Comparison of ENCODE assay signal across 19 mouse cellular contexts in genomic region chr17:29895566-29895965, GRCm38 (mm10).
DNase-seq lines count a peak whose midpoint lies in the region; ATAC-seq and TF ChIP-seq lines count a peak whose summit lies in the region.
"Had no signal": no experiment of that assay in that cellular context is flagged by ENCODE, and none has a peak within 500 bp of the region (broad histone marks: within the 10 kb centered on the region; RNA-seq: fewer than 3 reads in every experiment).

No protein-coding gene starts in this region.

- no peaks in the 10 kb centered on the region for H3K9me3 ChIP-seq in forebrain, embryonic 12.5 days
- no peaks in the 10 kb centered on the region for H3K9me3 ChIP-seq in forebrain, embryonic 16.5 days (ENCODE audit: control insufficient read depth, low read length)
- no peaks in the 10 kb centered on the region for H3K9me3 ChIP-seq in hindbrain, embryonic 12.5 days (replicated peaks)
- H3K9me3 ChIP-seq in hindbrain, embryonic 16.5 days (ENCODE audit: control insufficient read depth, low read length): no peaks in the 10 kb centered on the region
- no peaks in the 10 kb centered on the region for H3K9me3 ChIP-seq in midbrain, embryonic 14.5 days (ENCODE audit: control insufficient read depth, low read length)
- H3K9me3 ChIP-seq in midbrain, postnatal 0 days (ENCODE audit: low read length): no peaks in the 10 kb centered on the region
- H3K9me3 ChIP-seq: embryonic facial prominence, embryonic 15.5 days; heart, embryonic 13.5 days had no signal

- no peaks in the 10 kb centered on the region for H3K36me3 ChIP-seq in forebrain, embryonic 12.5 days (replicated peaks)
- H3K36me3 ChIP-seq in forebrain, embryonic 16.5 days (ENCODE audit: control insufficient read depth, insufficient read depth): no peaks in the 10 kb centered on the region
- no peaks in the 10 kb centered on the region for H3K36me3 ChIP-seq in hindbrain, embryonic 12.5 days
- H3K36me3 ChIP-seq in hindbrain, embryonic 16.5 days (ENCODE audit: control insufficient read depth, insufficient read depth, low read length): no peaks in the 10 kb centered on the region
- H3K36me3 ChIP-seq in midbrain, embryonic 14.5 days (ENCODE audit: control insufficient read depth, insufficient read depth, low read length): no peaks in the 10 kb centered on the region
- no peaks in the 10 kb centered on the region for H3K36me3 ChIP-seq in midbrain, postnatal 0 days (ENCODE audit: insufficient read depth, low read length)
- H3K36me3 ChIP-seq: embryonic facial prominence, embryonic 15.5 days; heart, embryonic 13.5 days had no signal

- ATAC-seq in forebrain, embryonic 12.5 days (ENCODE audit: low FRiP score): no peak
- ATAC-seq in forebrain, embryonic 16.5 days: no peak
- no peak for ATAC-seq in hindbrain, embryonic 12.5 days (ENCODE audit: low FRiP score)
- no peak for ATAC-seq in hindbrain, embryonic 16.5 days
- ATAC-seq in midbrain, embryonic 14.5 days (ENCODE audit: low FRiP score, low TSS enrichment): no peak
- ATAC-seq in midbrain, postnatal 0 days (ENCODE audit: low FRiP score): no peak
- ATAC-seq: activated CD4-positive, CD25-positive, alpha-beta regulatory T cell, adult 4 months; intestine, embryonic 16.5 days had no signal

- whole genome bisulfite sequencing in forebrain, embryonic 12.5 days: 70% methylated on average over 5 of the region's 5 CpGs
- 84% methylated on average over 5 of the region's 5 CpGs for WGBS in forebrain, embryonic 16.5 days
- 54% methylated on average over 5 of the region's 5 CpGs for WGBS in hindbrain, embryonic 12.5 days
- WGBS in hindbrain, embryonic 16.5 days: 85% methylated on average over 5 of the region's 5 CpGs
- WGBS in midbrain, embryonic 14.5 days: 72% methylated on average over 5 of the region's 5 CpGs
- 72% methylated on average over 5 of the region's 5 CpGs for WGBS in midbrain, postnatal 0 days

- no peak for DNase-seq in midbrain, embryonic 14.5 days
- no peak for DNase-seq in midbrain, postnatal 0 days (ENCODE audit: low spot score)
- DNase-seq in skeletal muscle tissue, adult 2 months (ENCODE audit: low read depth, low spot score): peak; percentile 82
- no peak for DNase-seq in frontal cortex, adult 2 months (ENCODE audit: extremely low spot score in 1 of 2, low spot score in 1 of 2)
- DNase-seq: cerebellum, adult 11-12 months; heart, adult 11 months; heart, postnatal 36 days; kidney, adult 9 months had no signal

- no peak overlapping the region for H3K4me3 ChIP-seq in forebrain, embryonic 12.5 days (replicated peaks)
- no peak overlapping the region for H3K4me3 ChIP-seq in forebrain, embryonic 16.5 days (replicated peaks; ENCODE audit: low read length)
- no peak overlapping the region for H3K4me3 ChIP-seq in hindbrain, embryonic 12.5 days
- no peak overlapping the region for H3K4me3 ChIP-seq in hindbrain, embryonic 16.5 days (ENCODE audit: low read length)
- no peak overlapping the region for H3K4me3 ChIP-seq in midbrain, embryonic 14.5 days (replicated peaks; ENCODE audit: low read depth, low read length)
- H3K4me3 ChIP-seq in midbrain, postnatal 0 days (ENCODE audit: low read depth, low read length): no peak overlapping the region
- H3K4me3 ChIP-seq: embryonic facial prominence, embryonic 15.5 days; erythroblast, embryonic 14.5 days; heart, embryonic 13.5 days had no signal

- no peak overlapping the region for H3K4me2 ChIP-seq in forebrain, embryonic 12.5 days
- no peak overlapping the region for H3K4me2 ChIP-seq in forebrain, embryonic 16.5 days (ENCODE audit: low read length)
- H3K4me2 ChIP-seq in hindbrain, embryonic 12.5 days (replicated peaks): no peak overlapping the region
- no peak overlapping the region for H3K4me2 ChIP-seq in hindbrain, embryonic 16.5 days (ENCODE audit: low read length)
- no peak overlapping the region for H3K4me2 ChIP-seq in midbrain, embryonic 14.5 days (ENCODE audit: low read length)
- no peak overlapping the region for H3K4me2 ChIP-seq in midbrain, postnatal 0 days (ENCODE audit: low read depth, low read length, poor library complexity, severe bottlenecking)
- H3K4me2 ChIP-seq: embryonic facial prominence, embryonic 15.5 days; heart, embryonic 13.5 days; hindbrain, embryonic 14.5 days had no signal

- no peak overlapping the region for H3K9ac ChIP-seq in forebrain, embryonic 12.5 days
- H3K9ac ChIP-seq in forebrain, embryonic 16.5 days (replicated peaks; ENCODE audit: low read depth, low read length): no peak overlapping the region
- H3K9ac ChIP-seq in hindbrain, embryonic 12.5 days: no peak overlapping the region
- H3K9ac ChIP-seq in hindbrain, embryonic 16.5 days (ENCODE audit: low read depth, low read length): no peak overlapping the region
- no peak overlapping the region for H3K9ac ChIP-seq in midbrain, embryonic 14.5 days (replicated peaks; ENCODE audit: low read length)
- H3K9ac ChIP-seq in midbrain, postnatal 0 days (replicated peaks; ENCODE audit: low read length, poor library complexity, severe bottlenecking): no peak overlapping the region
- H3K9ac ChIP-seq: embryonic facial prominence, embryonic 15.5 days; heart, embryonic 13.5 days; hindbrain, embryonic 14.5 days had no signal

- peaks cover 25% of the 10 kb centered on the region for H3K4me1 ChIP-seq in forebrain, embryonic 12.5 days
- H3K4me1 ChIP-seq in forebrain, embryonic 16.5 days (replicated peaks; ENCODE audit: control insufficient read depth, insufficient read depth, low read length): peaks cover 10% of the 10 kb centered on the region
- peaks cover 25% of the 10 kb centered on the region for H3K4me1 ChIP-seq in hindbrain, embryonic 12.5 days
- H3K4me1 ChIP-seq in hindbrain, embryonic 16.5 days (ENCODE audit: control insufficient read depth, insufficient read depth, low read depth, low read length): peaks cover 3% of the 10 kb centered on the region
- H3K4me1 ChIP-seq in midbrain, embryonic 14.5 days (ENCODE audit: control insufficient read depth, insufficient read depth, low read length): peaks cover 14% of the 10 kb centered on the region
- peaks cover 4% of the 10 kb centered on the region; the same call in 1 of the 2 replicates for H3K4me1 ChIP-seq in midbrain, postnatal 0 days (ENCODE audit: insufficient read depth, low read length)

- peak overlapping the region; percentile 66 for H3K27ac ChIP-seq in forebrain, embryonic 12.5 days
- no peak overlapping the region for H3K27ac ChIP-seq in forebrain, embryonic 16.5 days (ENCODE audit: low read length)
- peak overlapping the region; percentile 61; the same call in 1 of the 2 replicates for H3K27ac ChIP-seq in hindbrain, embryonic 12.5 days
- H3K27ac ChIP-seq in hindbrain, embryonic 16.5 days (ENCODE audit: low read depth, low read length): no peak overlapping the region
- peak overlapping the region; percentile 68; the same call in 1 of the 2 replicates for H3K27ac ChIP-seq in midbrain, embryonic 14.5 days (replicated peaks; ENCODE audit: low read depth, low read length)
- no peak overlapping the region for H3K27ac ChIP-seq in midbrain, postnatal 0 days (ENCODE audit: low read depth, low read length)
- H3K27ac ChIP-seq: embryonic facial prominence, embryonic 15.5 days; heart, embryonic 13.5 days had no signal

- TF ChIP-seq CTCF in midbrain, postnatal 0 days (IDR thresholded peaks at IDR 0.05): no peak

- peaks cover 25% of the 10 kb centered on the region for H3K27me3 ChIP-seq in forebrain, embryonic 12.5 days
- 0 out of 2 replicates have a peak, but pooled peaks cover 2% of the 10 kb centered on the region for H3K27me3 ChIP-seq in forebrain, embryonic 16.5 days (replicated peaks; ENCODE audit: control insufficient read depth, insufficient read depth, low read length)
- H3K27me3 ChIP-seq in hindbrain, embryonic 12.5 days: peaks cover 12% of the 10 kb centered on the region
- no peaks in the 10 kb centered on the region for H3K27me3 ChIP-seq in hindbrain, embryonic 16.5 days (replicated peaks; ENCODE audit: control insufficient read depth, insufficient read depth, low read length)
- H3K27me3 ChIP-seq in midbrain, embryonic 14.5 days (ENCODE audit: control insufficient read depth, insufficient read depth, low read length): no peaks in the 10 kb centered on the region
- no peaks in the 10 kb centered on the region for H3K27me3 ChIP-seq in midbrain, postnatal 0 days (ENCODE audit: insufficient read depth, low read length)
- H3K27me3 ChIP-seq: Patski had no signal

Comparison
In these comparisons a context has a peak if more than half of its experiments do, and no peak if none do; other contexts are left out.
1. H3K27ac ChIP-seq: peak in forebrain, embryonic 12.5 days (single experiment), hindbrain, embryonic 12.5 days (single experiment) and midbrain, embryonic 14.5 days (single experiment); none in forebrain, embryonic 16.5 days (single experiment), hindbrain, embryonic 16.5 days (single experiment) and midbrain, postnatal 0 days (single experiment).